Mouse (Mus musculus) megakaryocyte progenitor cell, adult 5-6 weeks (primary cell): ENCODE results near the gene Nkx1-2. TPM values are rescaled to one million over a fixed set of nuclear protein-coding genes. Genes with fewer than 3 reads are reported as not detected.

Experiments used
- ATAC-seq: replicated peaks from 2 replicates; pipeline ENCODE4 v1.8.0; 2016; ENCODE audit warnings: mild to moderate bottlenecking, moderate TSS enrichment, inconsistent platforms; ENCODE audit not compliant: poor library complexity
- total RNA-seq, 2 experiments: library from RNA; stranded (forward) in 1 of 2; stranded (reverse) in 1 of 2; fragments of 157-497, 149-512 nt in 1 of 2; fragments of 200-1000 nt in 1 of 2; gene quantifications; 2 replicates each; pipeline versions ENCODE4 v1.2.3 to v1.2.4; 2015 to 2017

Gene Nkx1-2
- total RNA-seq, 2 experiments from 2014 or later: not detected

DNA sequence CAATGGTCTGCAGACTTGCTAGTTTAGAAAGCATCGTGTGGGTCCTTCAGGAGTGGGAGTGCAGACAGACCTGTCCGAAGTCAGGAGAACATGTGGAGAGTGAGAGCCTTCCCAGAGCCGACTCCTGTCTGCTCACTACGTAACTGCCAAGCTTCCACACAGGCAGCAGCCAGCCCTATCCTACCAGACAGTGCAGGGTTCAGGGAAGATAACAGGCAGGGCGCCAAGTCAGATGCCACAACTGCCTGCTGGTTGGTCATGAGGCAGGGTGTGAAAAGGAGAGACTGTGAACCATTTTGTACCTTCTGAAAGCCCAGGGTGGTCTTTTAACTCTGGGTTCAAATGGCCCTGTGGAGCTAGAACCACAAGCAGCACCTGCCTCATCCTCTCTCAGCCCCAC lies 29.4 kb downstream of the Nkx1-2 start:
- peak; percentile 78 for ATAC-seq

DNA sequence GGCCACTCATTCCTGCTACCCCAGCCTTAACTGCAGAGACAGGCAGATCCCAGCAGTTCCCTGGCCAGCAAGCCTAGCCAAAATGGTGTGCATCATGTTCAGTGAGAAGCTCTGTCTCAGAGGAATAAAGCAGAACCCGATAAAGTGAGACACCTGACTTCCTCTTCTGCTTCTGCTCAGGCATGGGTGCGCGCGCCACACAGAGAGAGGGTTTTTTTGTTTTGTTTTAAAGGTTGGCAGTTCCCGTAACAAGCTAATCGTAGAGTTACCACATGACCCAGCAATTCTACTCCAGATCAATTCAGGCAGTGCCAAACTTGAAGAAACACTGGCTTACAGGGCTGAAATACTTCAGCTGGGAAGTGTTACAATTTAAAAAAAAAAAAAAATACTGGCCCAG lies 30.6 kb downstream of the Nkx1-2 start:
- ATAC-seq: peak; percentile 34; the same call in 1 of the 2 replicates

DNA sequence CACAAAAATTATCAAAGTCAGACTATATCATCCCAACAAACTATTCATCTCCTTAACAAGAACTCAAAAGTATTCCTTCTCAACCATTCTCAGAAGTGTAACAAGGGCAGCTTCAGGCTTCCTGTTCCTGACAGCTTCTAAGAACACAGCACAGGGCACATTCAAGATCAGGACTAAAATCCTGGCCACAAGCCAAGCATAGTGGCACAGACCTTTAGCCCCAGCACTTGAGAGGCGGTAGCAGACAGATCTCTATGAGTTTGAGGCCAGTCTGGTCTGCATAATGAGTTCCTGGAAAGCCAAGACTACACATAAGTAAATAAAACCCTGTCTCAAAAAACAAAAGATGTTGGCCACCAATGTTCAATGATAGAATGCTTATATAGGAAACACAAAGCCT lies 33.6 kb downstream of the Nkx1-2 start:
- ATAC-seq: no peak

DNA sequence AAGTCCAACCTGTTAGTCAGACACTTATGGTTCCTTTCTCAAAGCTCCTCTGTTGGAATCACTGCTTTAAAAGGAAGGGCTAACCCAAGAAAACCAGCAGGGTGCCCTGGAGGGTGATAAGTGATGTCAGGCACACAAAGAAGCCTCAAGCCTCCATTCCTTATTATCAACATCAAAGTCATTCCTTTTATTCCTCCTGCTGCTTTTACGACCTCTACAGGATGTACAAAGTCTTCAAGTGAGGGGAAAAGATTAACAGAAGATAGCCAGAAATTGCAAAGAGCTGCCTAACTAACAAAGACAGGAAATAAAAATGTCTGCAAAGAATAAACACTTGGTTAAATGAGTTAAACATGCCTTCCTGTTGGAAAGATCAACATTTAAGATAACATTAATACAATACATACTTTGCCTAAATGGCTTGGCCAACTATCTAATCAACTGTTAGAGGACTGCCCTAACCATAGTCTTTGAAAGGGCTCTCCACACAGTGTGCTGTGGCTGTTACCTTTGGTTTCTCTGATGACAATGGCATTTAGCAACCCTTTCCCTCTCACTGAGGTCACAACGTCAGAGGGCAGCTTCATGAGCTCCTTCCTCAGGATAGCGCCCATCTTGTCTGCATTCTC lies 40.2 kb downstream of the Nkx1-2 start:
- no peak for ATAC-seq

DNA sequence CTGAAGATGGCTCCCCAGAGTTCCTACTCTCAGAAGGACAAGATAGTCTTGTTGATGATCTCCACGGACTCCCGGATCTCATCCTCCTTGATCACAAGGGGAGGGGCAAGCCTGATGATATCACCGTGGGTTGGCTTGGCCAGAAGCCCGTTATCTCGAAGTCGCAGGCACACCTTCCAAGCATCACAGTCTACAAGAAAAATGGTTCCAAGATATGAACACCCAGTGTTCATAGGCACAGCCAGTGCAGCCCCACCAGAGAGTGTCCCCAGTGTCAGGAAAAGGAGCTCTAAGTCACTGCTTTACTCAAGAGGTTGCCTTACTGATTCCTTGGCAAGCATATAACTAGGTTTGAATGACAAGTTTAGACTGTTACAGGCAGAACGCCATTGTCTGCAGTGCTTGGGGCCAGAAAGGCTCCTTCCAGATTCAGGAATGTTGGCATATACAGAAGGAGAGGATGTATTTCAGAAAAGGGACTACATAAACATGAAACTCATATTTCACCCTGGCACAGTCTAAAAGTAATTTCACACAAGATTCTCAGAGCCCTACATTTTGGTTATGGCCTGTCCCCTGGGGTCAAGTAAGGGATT lies 41.2 kb downstream of the Nkx1-2 start:
- peak; percentile 70 for ATAC-seq

DNA sequence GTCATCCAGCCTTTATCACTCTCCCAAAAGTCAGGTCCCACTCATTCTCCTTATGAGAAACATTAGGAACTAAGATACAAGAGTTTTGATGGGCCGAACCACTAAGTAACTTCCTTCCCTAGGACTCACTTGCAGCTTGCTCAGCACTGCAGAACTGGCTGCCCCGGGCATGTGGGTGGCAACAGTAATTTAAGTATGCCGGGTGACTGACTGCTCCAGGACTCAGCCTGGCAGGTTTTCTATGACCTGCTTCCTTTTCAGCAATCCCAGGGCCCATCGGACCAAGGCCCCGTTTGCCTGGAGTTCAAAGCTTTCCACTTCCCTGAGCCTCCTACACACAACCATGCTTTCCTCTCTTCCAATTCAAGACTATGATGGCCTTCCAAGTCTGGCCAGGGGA lies 42.9 kb downstream of the Nkx1-2 start:
- ATAC-seq: no peak

DNA sequence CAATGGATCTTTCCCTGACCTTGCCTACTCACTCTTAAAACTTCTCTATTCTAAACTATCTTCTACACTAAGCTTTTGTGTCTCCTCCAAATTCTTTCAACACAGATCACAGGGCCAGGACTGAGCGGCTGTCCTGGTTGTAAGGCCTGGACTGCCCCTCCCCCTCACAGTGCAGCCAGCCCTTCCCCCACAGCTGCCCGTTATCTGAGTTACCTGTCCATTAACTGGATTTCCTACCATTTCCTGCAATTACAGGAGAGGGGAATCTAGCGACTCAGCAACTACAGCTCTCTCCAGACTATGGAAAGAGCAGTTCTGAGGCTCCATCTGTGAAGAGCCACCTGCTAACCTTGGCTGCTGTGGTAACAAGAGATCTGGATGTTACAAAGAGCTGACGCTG lies 43.5 kb downstream of the Nkx1-2 start:
- no peak for ATAC-seq

DNA sequence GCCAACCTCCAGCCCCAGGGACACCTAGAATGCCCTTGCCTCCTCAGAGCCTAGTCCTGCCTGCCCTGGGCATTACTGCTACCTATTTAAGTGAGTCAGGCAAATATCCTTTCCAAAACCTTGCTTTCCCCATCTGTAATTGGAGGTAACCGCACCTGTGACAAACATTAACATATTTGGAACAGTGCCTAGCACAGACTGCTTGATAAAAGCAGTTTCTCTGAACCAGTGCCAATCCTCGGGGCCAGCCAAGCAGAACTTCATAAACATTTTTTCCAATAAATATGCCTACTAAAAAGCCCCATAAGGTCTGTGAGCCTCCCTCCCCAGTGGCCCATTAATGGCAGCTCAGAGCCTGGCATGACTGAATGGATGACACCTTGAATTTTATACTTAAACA lies 45.3 kb downstream of the Nkx1-2 start:
- ATAC-seq: no peak

DNA sequence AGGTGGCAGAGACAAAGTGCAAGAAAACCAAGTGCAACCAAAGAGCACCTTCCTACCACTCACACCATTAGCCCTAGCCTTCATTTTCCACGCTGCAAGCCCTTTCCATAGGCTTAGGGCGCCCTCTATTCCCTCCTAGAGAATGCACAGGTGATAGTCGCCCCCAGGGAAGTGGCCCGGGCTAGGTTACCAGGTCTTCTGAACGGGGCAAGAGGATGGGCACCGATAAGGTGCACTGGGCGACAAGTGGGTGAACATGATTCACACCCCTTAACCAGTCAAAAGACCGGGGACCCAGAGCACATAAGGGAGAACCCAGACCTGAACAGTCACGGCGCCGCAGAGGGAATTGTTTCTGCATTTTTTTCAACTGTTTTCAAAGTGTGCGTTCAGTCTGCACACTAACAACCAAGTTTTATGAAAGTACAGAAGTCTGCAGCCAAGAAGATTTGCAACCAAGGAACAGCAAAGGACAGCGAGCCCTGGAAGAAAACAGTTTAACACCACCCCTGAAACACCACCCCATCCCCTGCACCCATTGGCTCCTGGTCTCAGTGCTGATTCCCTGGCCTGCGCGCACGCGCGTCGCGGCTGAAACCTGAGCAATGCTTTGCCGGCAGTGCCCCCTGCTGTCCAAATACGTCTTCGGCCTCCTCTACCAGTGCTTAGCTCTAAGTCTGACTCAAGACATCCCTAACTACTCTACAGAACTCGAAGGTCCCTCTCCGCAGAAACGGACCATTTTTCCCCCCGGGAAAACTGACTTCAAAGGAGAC lies 47.9 kb downstream of the Nkx1-2 start:
- ATAC-seq: peak; percentile 98

DNA sequence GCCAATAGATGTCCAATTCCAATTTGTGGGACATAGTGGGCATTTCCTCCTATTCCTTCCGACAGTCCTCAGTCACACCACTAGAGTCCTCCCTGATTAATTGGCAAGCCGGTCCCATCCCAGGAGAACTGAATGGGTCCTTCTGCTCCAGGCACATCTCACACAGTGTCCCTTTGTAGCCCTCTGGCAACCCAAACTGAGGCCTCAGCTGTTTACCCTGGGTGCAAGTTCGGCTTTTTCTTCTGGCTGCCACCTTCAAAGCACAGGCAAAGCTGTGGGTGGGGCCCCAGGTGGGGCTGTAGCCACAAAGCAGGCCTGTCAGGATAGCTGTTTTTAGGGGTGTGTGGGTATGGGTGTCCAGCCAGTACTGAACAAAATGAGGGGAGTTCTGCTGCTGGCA lies 52.3 kb downstream of the Nkx1-2 start:
- no peak for ATAC-seq

Other genes with a start within 250 kb of the Nkx1-2 start
- 92.6 and 99.4 TPM in 2 replicates for gene Oat, start 23.2 kb downstream of the Nkx1-2 start, total RNA-seq (2015)
- 110 TPM in 2 replicates for gene Oat, start 23.2 kb downstream of the Nkx1-2 start, total RNA-seq (2017)
- gene Lhpp, start 11.0 kb upstream of the Nkx1-2 start, total RNA-seq (2015): 10.8 and 14.2 TPM in 2 replicates
- gene Lhpp, start 11.0 kb upstream of the Nkx1-2 start, total RNA-seq (2017): 9.1 and 11.2 TPM in 2 replicates
- gene Fam53b, start 214.2 kb upstream of the Nkx1-2 start, total RNA-seq (2015): 16.0 and 21.5 TPM in 2 replicates
- 12.2 and 15.9 TPM in 2 replicates for gene Fam53b, start 214.2 kb upstream of the Nkx1-2 start, total RNA-seq (2017)